Mouse (Mus musculus) hindbrain, embryonic 15.5 days (tissue): ENCODE data around the gene Zfp668. TPM values are rescaled to one million over a fixed set of nuclear protein-coding genes. Genes with fewer than 3 reads are reported as not detected.
A peak's percentile ranks its signal among the peaks of the same experiment; 100 is the strongest.

Experiments used
- ATAC-seq: fragments of 200-750 bp; cut with Nextera tagmentation; 2 replicates; pipeline ENCODE4 v1.8.0; 2017; ENCODE audit warnings: low read depth, moderate number of reproducible peaks, moderate TSS enrichment; ENCODE audit not compliant: low FRiP score
- H3K27ac ChIP-seq: fragments of 300-500 bp; sonication (generic); replicated peaks from 2 replicates; pipeline ENCODE4 v1.5.1; 2015; ENCODE audit warnings: mild to moderate bottlenecking, inconsistent platforms
- H3K27me3 ChIP-seq: fragments of 300-500 bp; sonication (generic); 2 replicates; pipeline ENCODE4 v1.6.1; 2015; ENCODE audit warnings: control low read depth, inconsistent platforms
- H3K36me3 ChIP-seq: fragments of 300-500 bp; sonication (generic); 2 replicates; pipeline ENCODE4 v1.6.1; 2015; ENCODE audit warnings: control low read depth, inconsistent platforms
- H3K4me1 ChIP-seq: fragments of 300-500 bp; sonication (generic); replicated peaks from 2 replicates; pipeline ENCODE4 v1.6.1; 2015; ENCODE audit warnings: control low read depth, inconsistent platforms
- H3K4me2 ChIP-seq: fragments of 300-500 bp; sonication (generic); 2 replicates; pipeline ENCODE4 v1.6.1; 2015; ENCODE audit warnings: moderate library complexity, mild to moderate bottlenecking, inconsistent platforms
- H3K4me3 ChIP-seq: fragments of 300-500 bp; sonication (generic); 2 replicates; pipeline ENCODE4 v1.5.1; 2015; ENCODE audit warnings: mild to moderate bottlenecking, inconsistent platforms
- H3K9ac ChIP-seq: fragments of 300-500 bp; sonication (generic); 2 replicates; pipeline ENCODE4 v1.6.1; 2015; ENCODE audit warnings: inconsistent platforms
- H3K9me3 ChIP-seq: fragments of 300-500 bp; sonication (generic); 2 replicates; pipeline ENCODE4 v1.6.1; 2016; ENCODE audit warnings: control low read depth, inconsistent platforms
- WGBS: fragments of 180-500 bp; shearing (Covaris S2); methylation state at CpG from one replicate; pipeline ENCODE4 v1.1.7; 2015; 5-methylcytosine and 5-hydroxymethylcytosine counted together
- polyA plus RNA-seq: library from polyadenylated mRNA; unstranded; fragments of >200 nt; fragmentation: Nextera tagmentation; extraction: Ambion mirVana; gene quantifications from 2 replicates; pipeline ENCODE4 v1.2.1, GENCODE M21; 2015

Zfp668 gene
- polyA plus RNA-seq, 1 experiment from 2014 or later, result 35.1 TPM

DNA sequence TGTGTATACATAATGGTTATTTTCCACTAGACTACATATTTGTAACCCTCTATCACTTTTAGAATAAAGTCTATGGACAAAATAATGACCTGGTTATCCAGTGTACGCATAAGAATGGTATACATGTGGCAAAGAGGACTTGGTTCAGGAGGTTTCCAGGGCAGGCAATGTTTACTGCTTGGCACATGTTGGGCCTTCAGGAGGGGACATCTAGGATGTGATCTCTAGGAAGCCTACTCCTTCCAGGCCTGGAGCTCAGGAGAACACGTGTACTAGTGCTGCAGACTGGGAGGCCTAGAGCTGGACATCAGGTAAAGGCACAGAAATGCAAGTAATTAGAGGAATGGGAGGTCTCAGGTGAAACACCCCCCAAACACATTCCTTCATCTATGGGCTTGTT lies 41.1 kb downstream of the Zfp668 start:
- no peaks in the 10 kb centered on the region for H3K9me3 ChIP-seq
- no peak overlapping the region for H3K9ac ChIP-seq
- no peak for ATAC-seq
- H3K4me3 ChIP-seq, result no peak overlapping the region
- H3K36me3 ChIP-seq, result no peaks in the 10 kb centered on the region
- H3K4me1 ChIP-seq, result peaks cover 6% of the 10 kb centered on the region
- WGBS, result 95% methylated on average over 2 of the region's 2 CpGs
- H3K4me2 ChIP-seq, result no peak overlapping the region
- no peaks in the 10 kb centered on the region for H3K27me3 ChIP-seq
- no peak overlapping the region for H3K27ac ChIP-seq

DNA sequence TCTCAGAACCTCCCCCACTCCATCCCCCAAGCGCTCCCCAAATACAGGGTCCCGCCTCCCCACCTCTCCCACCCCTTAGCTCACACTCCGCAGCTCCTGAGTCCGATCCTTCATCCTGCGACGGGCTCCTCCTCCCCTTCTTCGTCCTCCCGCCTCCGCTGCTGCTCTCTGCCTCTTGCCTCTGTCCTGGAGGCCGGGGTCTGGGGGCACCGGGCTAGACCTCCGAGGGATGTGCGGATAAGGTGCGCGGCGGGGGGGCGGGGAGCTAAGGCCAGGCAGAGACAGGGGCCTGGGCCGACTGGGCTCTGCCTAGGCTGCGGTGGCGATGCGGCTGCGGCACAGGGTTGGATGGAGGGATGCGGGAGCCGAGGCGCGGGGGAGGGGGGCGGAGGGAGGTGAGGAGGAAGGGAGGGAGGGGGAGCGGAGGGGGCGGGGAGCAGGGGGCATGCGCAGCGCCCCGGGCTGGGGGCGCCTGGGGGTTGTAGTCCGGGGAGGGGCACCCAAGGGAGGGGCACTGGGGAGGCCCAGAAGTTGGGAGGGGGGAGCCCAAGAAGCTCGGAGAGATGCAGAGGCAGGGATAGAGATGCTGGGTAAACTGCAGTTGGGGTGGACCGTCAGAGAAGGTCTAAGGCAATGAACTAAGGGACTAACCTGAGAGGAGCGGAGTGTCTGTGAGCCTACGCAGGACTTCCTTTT lies 52.3 kb downstream of the Zfp668 start, which contains the start of the genes Stx4a and Stx1b:
TSS of gene Stx4a (plus strand) at position 119 of the 696 bp plus-strand sequence.
TSS of gene Stx1b (minus strand) at position 374 of the 696 bp plus-strand sequence.
- H3K36me3 ChIP-seq, result no peaks in the 10 kb centered on the region
- H3K4me2 ChIP-seq, result peak within 1 kb of the TSS; percentile 83
- no peaks in the 10 kb centered on the region for H3K9me3 ChIP-seq
- H3K27me3 ChIP-seq, result no peaks in the 10 kb centered on the region
- ATAC-seq, result peak; percentile 89
- 3% methylated on average over 33 of the region's 38 CpGs for WGBS
- H3K4me3 ChIP-seq, result peak within 1 kb of the TSS; percentile 83
- peaks cover 42% of the 10 kb centered on the region for H3K4me1 ChIP-seq
- peak within 1 kb of the TSS; percentile 94 for H3K27ac ChIP-seq
- H3K9ac ChIP-seq, result peak within 1 kb of the TSS; percentile 93

DNA sequence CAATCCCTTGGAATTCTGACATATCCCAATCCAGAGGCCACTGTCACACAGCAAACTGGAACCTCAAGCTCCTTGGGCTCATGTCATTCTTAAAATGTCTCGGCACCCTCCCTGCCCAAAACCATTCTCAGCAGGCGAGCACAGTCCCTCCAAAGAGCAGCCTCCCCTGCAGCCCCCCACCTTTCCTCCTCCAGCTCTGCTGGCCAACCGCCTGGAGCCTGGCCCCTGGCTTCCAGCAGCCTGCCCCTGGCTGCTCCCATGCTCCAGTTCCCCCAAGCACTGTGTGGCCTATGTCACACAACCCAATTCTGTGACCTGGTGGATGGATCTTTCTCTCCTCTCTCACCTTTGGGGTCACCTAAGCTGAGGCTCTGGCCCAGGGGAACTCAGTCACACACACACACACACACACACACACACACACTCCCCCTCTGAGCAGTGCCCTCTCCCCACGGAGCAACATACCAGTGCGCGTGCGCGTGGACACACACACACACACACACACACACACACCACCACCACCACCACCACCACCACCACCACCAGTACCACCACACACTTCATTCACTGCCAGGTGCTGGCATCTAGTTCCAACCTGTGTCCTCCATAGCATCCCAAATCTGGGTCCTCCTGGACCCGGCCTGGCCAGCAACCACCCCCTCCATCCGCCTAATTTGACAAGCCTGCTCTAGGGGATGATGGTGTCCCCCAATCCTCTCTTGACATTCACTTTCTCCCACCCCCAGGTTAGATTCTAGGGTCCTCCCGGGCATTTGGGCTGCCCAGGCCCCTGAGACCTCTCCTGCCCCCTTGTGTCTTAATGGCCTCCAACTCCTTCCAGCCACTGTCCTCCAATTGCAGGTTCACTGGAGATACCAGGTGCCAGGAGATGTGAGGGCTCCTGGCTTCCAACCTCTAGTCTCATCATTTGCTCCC lies 53.1 kb downstream of the Zfp668 start:
- no peaks in the 10 kb centered on the region for H3K36me3 ChIP-seq
- H3K4me2 ChIP-seq, result peak overlapping the region; percentile 83
- H3K4me1 ChIP-seq, result peaks cover 42% of the 10 kb centered on the region
- ATAC-seq, result peak; percentile 24
- H3K9me3 ChIP-seq, result no peaks in the 10 kb centered on the region
- peak overlapping the region; percentile 93 for H3K9ac ChIP-seq
- peak overlapping the region; percentile 94 for H3K27ac ChIP-seq
- H3K27me3 ChIP-seq, result no peaks in the 10 kb centered on the region
- 46% methylated on average over 11 of the region's 11 CpGs for WGBS
- H3K4me3 ChIP-seq, result peak overlapping the region; percentile 83

DNA sequence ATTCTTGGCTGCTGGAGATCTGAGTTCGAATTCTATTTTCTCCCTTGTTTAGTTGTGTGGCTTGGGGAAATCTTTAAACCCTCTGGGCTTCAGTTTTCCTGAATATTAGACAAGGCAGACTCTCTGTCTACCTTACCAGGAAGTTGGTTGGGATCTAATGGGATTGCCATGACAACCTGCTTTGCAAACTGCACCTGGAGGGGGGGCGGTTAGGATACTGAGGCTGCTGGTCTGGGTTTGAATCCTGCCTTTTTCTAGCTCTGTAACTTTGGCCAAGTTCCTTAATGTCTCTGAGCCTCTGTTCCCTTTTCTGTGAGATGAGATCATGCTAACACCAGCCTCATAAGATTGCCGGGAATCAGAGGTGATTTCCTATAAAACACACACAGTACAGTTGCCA lies 54.1 kb downstream of the Zfp668 start:
- 86% methylated on average over 3 of the region's 3 CpGs for WGBS

DNA sequence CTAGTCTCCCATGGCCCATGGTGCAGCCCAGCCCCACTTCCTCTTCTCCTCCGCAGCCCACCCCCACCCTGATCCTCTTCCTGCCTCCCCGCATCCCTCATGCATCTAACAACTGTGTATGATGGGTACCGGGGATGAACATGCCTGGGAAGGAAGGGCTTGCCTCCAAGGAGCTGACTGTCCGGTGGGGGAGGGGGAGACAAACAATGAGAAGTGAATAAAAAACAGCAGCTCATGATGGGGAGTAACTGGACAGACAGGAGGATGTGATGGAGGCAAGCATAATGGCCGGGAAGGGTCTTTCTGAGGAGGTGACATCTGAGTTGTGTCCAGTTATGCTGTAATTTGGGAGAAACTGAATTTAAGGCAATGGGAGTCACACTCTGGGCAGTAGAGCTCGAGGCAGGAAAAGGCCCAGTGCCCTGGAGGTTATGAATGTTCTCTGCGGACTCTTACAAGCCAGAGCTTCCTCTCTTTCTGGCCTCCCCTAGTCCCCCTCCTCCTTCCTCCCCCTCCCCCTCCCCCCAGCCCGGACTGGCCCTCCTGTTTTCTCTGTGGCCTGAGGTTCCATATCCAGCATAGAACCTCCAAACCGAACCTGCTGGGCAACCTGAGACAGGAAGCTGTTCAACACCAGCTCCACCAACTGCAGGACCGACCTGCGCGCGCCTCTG lies 55.7 kb downstream of the Zfp668 start:
- Histone ChIP-seq H3K9ac (no peak overlapping the region), H3K36me3 (no peaks in the 10 kb centered on the region), H3K4me3 (no peak overlapping the region), H3K4me2 (no peak overlapping the region), H3K4me1 (peaks cover 42% of the 10 kb centered on the region), H3K27me3 (no peaks in the 10 kb centered on the region), H3K9me3 (no peaks in the 10 kb centered on the region), H3K27ac (no peak overlapping the region)
- WGBS, result 75% methylated on average over 13 of the region's 13 CpGs
- no peak for ATAC-seq

More for the DNA sequence above, 54.1 kb downstream of the Zfp668 start:
- Histone ChIP-seq H3K4me3 (no peak overlapping the region), H3K27ac (no peak overlapping the region), H3K36me3 (no peaks in the 10 kb centered on the region), H3K27me3 (no peaks in the 10 kb centered on the region), H3K9ac (0 out of 2 replicates have a peak overlapping the region, but pooled peaks have one; percentile 29), H3K4me1 (peaks cover 42% of the 10 kb centered on the region), H3K4me2 (0 out of 2 replicates have a peak overlapping the region, but pooled peaks have one; percentile 5), H3K9me3 (no peaks in the 10 kb centered on the region)
- ATAC-seq, result no peak

DNA sequence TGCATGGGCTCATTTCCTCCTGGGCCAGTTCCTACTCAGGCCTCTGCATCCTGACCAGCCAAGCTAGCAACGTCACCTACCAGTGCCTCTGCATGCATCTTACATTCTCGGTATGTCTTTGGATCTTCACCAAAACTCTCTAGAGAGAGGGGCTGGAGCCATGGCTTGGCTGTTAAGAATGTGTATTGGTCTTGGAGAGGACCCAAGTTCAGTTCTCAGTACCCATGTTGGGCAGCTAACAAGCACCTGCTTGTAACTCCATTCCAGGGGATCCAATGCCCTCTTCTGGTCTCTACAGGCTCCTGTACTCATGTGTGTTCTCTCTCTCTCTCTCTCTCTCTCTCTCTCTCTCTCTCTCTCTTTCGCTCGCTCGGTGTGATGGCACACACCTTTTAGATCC lies 58.9 kb downstream of the Zfp668 start:
- no peaks in the 10 kb centered on the region for H3K27me3 ChIP-seq
- H3K27ac ChIP-seq, result no peak overlapping the region
- H3K36me3 ChIP-seq, result peaks cover 22% of the 10 kb centered on the region; the same call in 1 of the 2 replicates
- H3K9ac ChIP-seq, result no peak overlapping the region
- 94% methylated on average over 5 of the region's 5 CpGs for WGBS
- no peak overlapping the region for H3K4me3 ChIP-seq
- H3K4me2 ChIP-seq, result no peak overlapping the region
- H3K4me1 ChIP-seq, result peaks cover 23% of the 10 kb centered on the region
- no peak for ATAC-seq
- no peaks in the 10 kb centered on the region for H3K9me3 ChIP-seq

DNA sequence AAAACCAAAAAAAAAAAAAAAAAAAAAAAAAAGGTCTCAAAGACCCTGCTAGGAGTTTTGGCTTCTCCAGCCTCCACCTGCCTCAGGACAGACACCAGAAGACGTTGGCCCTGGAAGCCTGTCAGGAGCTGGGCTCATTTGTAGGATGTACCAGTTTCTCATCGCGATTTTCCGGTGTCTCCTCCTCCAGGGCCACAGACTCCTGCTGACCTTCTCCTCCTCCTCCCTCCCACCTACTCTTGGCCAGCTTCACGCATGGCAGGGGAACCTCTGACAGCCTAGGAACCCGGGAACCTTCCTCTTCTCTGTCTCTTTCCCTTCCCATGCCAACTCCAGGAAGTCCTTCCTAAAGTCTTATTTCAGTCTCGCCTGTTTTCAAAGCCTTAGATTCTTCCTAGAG lies 59.6 kb downstream of the Zfp668 start:
- Histone ChIP-seq H3K4me3 (no peak overlapping the region), H3K27me3 (no peaks in the 10 kb centered on the region), H3K36me3 (peaks cover 29% of the 10 kb centered on the region; the same call in 1 of the 2 replicates), H3K9me3 (no peaks in the 10 kb centered on the region), H3K4me2 (no peak overlapping the region), H3K4me1 (peaks cover 15% of the 10 kb centered on the region), H3K27ac (no peak overlapping the region), H3K9ac (no peak overlapping the region)
- no peak for ATAC-seq
- 75% methylated on average over 7 of the region's 7 CpGs for WGBS

DNA sequence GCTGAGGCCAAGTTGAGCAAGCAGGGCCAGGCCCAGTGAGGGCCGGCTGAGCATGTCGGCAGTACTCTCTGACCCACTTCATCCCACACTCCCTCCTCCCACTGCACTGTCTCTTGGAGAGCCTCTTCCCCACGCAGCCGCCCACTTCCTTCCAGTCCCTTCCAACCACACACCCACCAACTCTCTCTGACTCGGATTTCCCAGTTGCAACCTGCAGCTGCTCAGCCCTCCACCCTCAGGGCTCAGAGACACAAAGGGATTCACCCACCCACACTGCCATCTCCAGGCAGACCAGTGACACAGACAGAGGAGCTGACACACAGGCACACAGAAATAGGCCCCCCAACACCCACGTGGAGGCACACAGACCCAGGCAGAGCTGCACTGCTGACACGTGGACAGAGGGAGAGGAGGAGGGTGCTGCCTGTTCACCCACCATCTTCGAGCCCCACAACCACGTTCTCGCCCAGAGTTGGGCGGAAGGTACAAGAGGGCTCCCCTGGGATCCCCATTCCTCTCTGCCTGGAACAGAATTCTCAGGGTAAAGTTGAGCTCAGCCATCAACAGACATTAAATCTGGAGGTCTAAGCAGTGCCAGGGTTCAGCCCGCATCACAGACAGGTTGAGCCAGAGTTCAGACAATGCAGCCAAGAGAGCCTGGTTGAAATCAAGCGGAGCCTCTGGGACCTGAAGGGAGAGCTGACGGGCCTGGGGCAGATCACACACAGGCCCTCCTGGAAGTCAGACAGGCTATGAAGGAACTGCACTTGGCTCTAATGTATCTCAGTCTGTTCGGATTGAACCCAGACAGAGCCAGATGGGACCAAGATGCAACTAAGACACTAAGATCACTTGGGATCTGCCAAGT lies 60.4 kb downstream of the Zfp668 start:
- H3K36me3 ChIP-seq, result peaks cover 34% of the 10 kb centered on the region
- H3K9ac ChIP-seq, result no peak overlapping the region
- H3K27ac ChIP-seq, result no peak overlapping the region
- WGBS, result 67% methylated on average over 15 of the region's 15 CpGs
- H3K4me1 ChIP-seq, result peaks cover 7% of the 10 kb centered on the region
- no peaks in the 10 kb centered on the region for H3K27me3 ChIP-seq
- no peaks in the 10 kb centered on the region for H3K9me3 ChIP-seq
- no peak for ATAC-seq
- no peak overlapping the region for H3K4me3 ChIP-seq
- H3K4me2 ChIP-seq, result no peak overlapping the region

DNA sequence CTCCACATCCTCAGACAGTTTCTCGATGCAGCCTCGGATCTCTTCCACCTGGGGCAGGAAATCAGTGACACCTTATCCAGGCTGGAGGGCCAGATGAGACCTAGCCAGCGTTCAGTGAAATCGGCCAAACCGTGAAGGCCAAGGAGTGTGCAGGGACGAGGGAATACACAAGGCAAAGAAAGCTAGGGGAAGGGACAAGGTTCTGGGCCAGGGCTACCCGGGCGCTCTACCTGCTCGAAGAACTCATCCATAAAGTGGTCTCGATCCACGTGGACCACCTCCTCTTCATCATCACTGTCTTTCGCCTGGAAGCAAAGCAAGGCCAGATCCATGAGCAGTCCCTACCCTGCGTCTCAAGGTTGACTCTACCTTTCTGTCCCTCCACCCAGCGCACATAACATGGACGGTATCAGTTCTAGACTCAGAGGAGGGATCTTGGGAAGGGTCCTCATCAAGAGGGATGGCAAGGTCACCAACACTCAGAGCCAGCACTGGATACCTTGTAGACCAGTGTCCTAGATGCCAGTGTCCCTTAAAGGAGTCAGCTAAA lies 61.4 kb downstream of the Zfp668 start:
- Histone ChIP-seq H3K27ac (no peak overlapping the region), H3K4me3 (no peak overlapping the region), H3K9ac (no peak overlapping the region), H3K27me3 (no peaks in the 10 kb centered on the region), H3K9me3 (no peaks in the 10 kb centered on the region), H3K36me3 (peaks cover 44% of the 10 kb centered on the region), H3K4me2 (no peak overlapping the region), H3K4me1 (no peaks in the 10 kb centered on the region)
- ATAC-seq, result no peak
- WGBS, result 90% methylated on average over 15 of the region's 15 CpGs

DNA sequence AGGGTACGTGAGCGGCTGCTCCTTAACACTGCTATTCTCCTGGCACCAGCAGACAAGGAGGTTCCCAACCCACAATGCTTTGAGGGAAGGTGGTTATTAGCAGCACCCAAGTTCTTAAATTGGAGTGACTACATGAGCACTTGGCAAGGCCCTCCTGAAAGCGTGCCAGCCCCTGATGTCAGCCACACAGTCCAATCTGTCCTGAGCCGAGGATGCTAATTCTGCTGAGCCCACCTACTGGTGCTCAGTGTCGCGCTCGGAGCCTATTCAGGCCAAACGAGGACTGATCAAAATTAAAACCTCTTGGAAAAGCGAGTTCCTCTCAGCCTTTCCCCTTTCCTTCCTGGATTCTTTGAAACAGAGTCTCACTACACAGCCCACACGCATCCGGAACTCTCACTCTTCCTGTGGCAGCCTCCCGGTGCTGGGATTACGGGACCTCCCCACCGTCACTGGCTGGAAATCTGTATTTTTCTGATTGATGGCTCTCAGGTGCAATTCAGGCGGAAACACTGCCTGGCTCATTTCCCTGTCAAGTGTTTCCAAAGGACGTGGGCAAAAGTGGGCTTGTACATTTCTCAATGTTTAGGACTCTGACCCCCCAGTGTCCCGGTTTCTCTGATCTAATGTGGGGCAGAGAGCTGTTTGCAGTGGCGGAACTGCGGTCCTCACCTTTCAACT lies 62.2 kb downstream of the Zfp668 start:
- H3K27me3 ChIP-seq, result no peaks in the 10 kb centered on the region
- H3K36me3 ChIP-seq, result peaks cover 51% of the 10 kb centered on the region
- no peak overlapping the region for H3K4me3 ChIP-seq
- WGBS, result 80% methylated on average over 19 of the region's 19 CpGs
- H3K4me2 ChIP-seq, result no peak overlapping the region
- H3K4me1 ChIP-seq, result no peaks in the 10 kb centered on the region
- ATAC-seq, result no peak
- H3K27ac ChIP-seq, result no peak overlapping the region
- no peak overlapping the region for H3K9ac ChIP-seq
- no peaks in the 10 kb centered on the region for H3K9me3 ChIP-seq
